Mouse (Mus musculus) heart, embryonic 15.5 days (tissue): Measurements from ENCODE around the gene Mark2. TPM values are rescaled to one million over a fixed set of nuclear protein-coding genes. Genes with fewer than 3 reads are reported as not detected.

ENCODE experiments used
- ATAC-seq: fragments of 200-750 bp; cut with Nextera tagmentation; replicated peaks from 2 replicates; pipeline ENCODE4 v1.8.0; 2017; ENCODE audit warnings: low read depth, moderate TSS enrichment; ENCODE audit not compliant: insufficient number of reproducible peaks, insufficient read depth, low FRiP score
- H3K27ac ChIP-seq: fragments of 300-500 bp; sonication (generic); 2 replicates; pipeline ENCODE4 v1.5.1; 2015; ENCODE audit warnings: mild to moderate bottlenecking, inconsistent platforms
- H3K27me3 ChIP-seq: fragments of 300-500 bp; sonication (generic); 2 replicates; pipeline ENCODE4 v1.6.1; 2015; ENCODE audit warnings: inconsistent platforms
- H3K36me3 ChIP-seq: fragments of 300-500 bp; sonication (generic); 2 replicates; pipeline ENCODE4 v1.6.1; 2015; ENCODE audit warnings: mild to moderate bottlenecking, inconsistent platforms
- H3K4me1 ChIP-seq: fragments of 300-500 bp; sonication (generic); replicated peaks from 2 replicates; pipeline ENCODE4 v1.6.1; 2015; ENCODE audit warnings: inconsistent platforms
- H3K4me2 ChIP-seq: fragments of 300-500 bp; sonication (generic); 2 replicates; pipeline ENCODE4 v1.6.1; 2015; ENCODE audit warnings: inconsistent platforms, mild to moderate bottlenecking, moderate library complexity
- H3K4me3 ChIP-seq: fragments of 300-500 bp; sonication (generic); 2 replicates; pipeline ENCODE4 v1.5.1; 2015; ENCODE audit warnings: mild to moderate bottlenecking, inconsistent platforms
- H3K9ac ChIP-seq: fragments of 300-500 bp; sonication (generic); 2 replicates; pipeline ENCODE4 v1.6.1; 2015; ENCODE audit warnings: mild to moderate bottlenecking, inconsistent platforms
- H3K9me3 ChIP-seq: fragments of 300-500 bp; sonication (generic); replicated peaks from 2 replicates; pipeline ENCODE4 v1.6.1; 2016; ENCODE audit warnings: inconsistent platforms
- WGBS: fragments of 180-500 bp; shearing (Covaris S2); methylation state at CpG from one replicate; pipeline ENCODE4 v1.1.7; 2015; ENCODE audit warnings: mixed read lengths; 5-methylcytosine and 5-hydroxymethylcytosine counted together
- polyA plus RNA-seq: library from polyadenylated mRNA; unstranded; fragments of >200 nt; fragmentation: Nextera tagmentation; extraction: Ambion mirVana; gene quantifications from 2 replicates; pipeline ENCODE4 v1.2.1, GENCODE M21; 2015

Mark2 gene
- polyA plus RNA-seq, 1 experiment from 2014 or later: 26.4 TPM

DNA sequence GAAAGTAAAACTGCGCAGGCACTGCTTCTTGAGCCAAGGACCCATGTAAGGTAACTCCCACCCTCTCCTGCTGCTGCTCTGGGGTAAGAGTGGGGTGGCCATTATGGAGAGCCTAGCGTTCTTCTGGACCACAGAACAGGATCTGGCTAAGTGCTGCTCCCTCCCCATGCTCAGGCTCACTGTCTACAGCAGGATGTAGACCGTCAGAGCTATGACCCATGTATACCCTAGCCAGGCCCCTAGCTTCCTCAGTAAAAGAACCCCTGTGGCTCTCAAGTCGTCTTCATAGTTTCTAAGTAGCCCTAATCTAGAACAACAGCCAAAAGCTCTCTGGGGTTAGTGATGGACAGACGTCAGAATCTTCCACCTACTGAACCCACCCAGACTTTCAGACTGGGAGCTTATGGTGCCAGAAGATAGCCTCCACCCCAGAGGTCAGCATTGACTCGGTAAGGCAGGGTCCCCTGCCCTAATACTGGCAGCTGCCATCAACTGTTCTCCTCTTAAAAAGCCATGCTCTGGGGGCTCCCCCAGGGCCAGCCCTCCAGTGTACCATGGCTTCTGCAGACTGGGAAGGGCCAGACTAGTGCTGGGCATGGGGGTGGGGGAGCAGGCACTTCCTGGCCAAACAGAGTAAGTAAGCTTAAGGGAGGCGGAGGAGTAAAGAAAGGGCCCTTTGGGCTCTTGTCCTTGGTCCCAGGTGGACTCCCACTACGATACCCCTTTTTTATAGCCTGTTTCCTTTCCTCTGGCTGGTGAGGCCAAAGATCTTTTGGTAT is 47.4 kb downstream of the Mark2 start:
- Histone ChIP-seq H3K9ac (no peak overlapping the region), H3K4me2 (peak overlapping the region; percentile 38; the same call in 1 of the 2 replicates), H3K27me3 (no peaks in the 10 kb centered on the region), H3K4me1 (peaks cover 61% of the 10 kb centered on the region), H3K36me3 (0 out of 2 replicates have a peak, but pooled peaks cover 3% of the 10 kb centered on the region), H3K9me3 (no peaks in the 10 kb centered on the region), H3K27ac (peak overlapping the region; percentile 46; the same call in 1 of the 2 replicates), H3K4me3 (peak overlapping the region; percentile 21)
- WGBS: 59% methylated on average over 8 of the region's 8 CpGs
- no peak for ATAC-seq

DNA sequence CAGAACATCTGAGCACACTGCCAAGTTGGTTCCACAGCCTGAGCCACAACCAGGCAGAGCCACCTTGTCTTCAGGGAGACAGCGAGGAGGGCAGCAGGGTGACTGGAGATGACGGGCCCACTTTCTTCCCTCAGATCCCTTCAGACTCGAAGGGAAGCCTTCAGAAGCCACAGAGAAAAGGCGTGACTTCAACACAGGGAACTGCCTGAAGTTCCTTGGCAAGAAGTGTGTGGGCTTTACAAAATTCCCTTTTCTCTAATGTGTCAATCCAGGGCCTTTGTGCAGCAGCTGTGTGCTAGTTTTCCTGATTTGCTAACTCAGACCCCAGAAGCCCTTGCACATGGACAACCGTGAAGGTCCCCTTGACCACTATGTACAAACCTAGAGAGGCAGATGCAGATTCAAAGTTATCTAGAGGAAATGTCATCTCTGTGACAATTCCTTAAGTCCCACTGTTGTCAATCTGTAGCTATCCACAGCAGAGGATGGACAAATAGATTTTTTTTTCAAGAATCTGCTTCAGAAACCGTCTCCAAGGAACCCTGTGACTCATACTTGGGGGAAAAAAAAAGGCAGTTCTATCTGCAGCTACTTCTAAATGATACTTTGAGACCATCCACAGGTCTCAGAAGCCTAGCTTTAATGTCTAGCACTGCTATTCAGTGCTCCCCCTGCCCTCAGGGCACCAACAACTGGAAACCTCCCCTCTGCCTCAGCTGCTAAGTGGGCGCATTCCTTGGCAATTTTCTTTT is 49.5 kb downstream of the Mark2 start:
- H3K4me3 ChIP-seq: no peak overlapping the region
- H3K27me3 ChIP-seq: no peaks in the 10 kb centered on the region
- peaks cover 57% of the 10 kb centered on the region for H3K4me1 ChIP-seq
- no peak overlapping the region for H3K9ac ChIP-seq
- no peak overlapping the region for H3K27ac ChIP-seq
- 78% methylated on average over 7 of the region's 7 CpGs for WGBS
- H3K4me2 ChIP-seq: no peak overlapping the region
- no peaks in the 10 kb centered on the region for H3K9me3 ChIP-seq
- H3K36me3 ChIP-seq: peaks cover 7% of the 10 kb centered on the region
- ATAC-seq: no peak

DNA sequence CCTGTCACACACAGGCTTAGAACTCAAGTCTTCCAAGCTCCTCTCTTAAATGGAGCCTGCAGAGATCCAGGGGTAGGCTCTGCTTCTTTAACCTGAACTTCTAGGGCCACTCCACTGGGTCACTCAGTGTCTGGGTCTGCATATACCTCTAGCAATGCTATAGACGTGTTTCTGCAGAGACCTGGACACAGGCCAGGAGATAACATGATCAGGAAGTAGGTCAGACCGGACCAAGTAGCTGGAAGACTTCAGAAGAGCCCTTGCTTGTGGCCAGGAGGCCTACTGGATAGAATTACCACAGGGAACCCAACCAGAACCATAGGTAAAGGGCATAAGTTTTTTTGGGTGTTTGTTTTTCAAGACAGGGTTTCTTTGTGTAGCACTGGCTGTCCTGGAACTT is 51.9 kb downstream of the Mark2 start:
- Histone ChIP-seq H3K27ac (no peak overlapping the region), H3K36me3 (peaks cover 29% of the 10 kb centered on the region), H3K4me2 (no peak overlapping the region), H3K4me1 (peaks cover 42% of the 10 kb centered on the region), H3K9me3 (no peaks in the 10 kb centered on the region), H3K9ac (no peak overlapping the region), H3K27me3 (no peaks in the 10 kb centered on the region), H3K4me3 (no peak overlapping the region)
- 10% methylated on average over 2 of the region's 2 CpGs for WGBS
- no peak for ATAC-seq

DNA sequence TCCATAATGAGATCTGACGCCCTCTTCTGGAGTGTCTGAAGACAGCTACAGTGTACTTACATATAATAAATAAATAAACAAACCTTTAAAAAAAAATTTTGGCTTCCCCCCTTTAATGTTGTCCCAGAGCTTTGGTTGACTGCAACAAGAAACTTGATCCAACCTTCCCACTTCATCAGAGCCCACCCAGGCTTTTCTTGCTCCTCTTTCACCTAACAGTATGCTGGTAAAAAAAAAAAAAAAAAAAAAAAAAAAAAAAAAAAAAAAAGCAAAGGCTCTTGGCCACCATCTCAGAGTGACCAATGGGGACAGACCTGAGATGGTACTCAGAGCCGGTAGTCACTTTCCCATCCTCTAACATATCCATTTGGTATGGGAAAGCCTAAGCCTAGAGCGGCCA is 53.4 kb downstream of the Mark2 start:
- no peak overlapping the region for H3K9ac ChIP-seq
- no peak overlapping the region for H3K4me2 ChIP-seq
- peaks cover 43% of the 10 kb centered on the region for H3K36me3 ChIP-seq
- WGBS: 82% methylated on average over 3 of the region's 3 CpGs
- H3K27ac ChIP-seq: no peak overlapping the region
- no peaks in the 10 kb centered on the region for H3K27me3 ChIP-seq
- H3K9me3 ChIP-seq: no peaks in the 10 kb centered on the region
- no peak for ATAC-seq
- H3K4me1 ChIP-seq: peaks cover 27% of the 10 kb centered on the region
- no peak overlapping the region for H3K4me3 ChIP-seq

DNA sequence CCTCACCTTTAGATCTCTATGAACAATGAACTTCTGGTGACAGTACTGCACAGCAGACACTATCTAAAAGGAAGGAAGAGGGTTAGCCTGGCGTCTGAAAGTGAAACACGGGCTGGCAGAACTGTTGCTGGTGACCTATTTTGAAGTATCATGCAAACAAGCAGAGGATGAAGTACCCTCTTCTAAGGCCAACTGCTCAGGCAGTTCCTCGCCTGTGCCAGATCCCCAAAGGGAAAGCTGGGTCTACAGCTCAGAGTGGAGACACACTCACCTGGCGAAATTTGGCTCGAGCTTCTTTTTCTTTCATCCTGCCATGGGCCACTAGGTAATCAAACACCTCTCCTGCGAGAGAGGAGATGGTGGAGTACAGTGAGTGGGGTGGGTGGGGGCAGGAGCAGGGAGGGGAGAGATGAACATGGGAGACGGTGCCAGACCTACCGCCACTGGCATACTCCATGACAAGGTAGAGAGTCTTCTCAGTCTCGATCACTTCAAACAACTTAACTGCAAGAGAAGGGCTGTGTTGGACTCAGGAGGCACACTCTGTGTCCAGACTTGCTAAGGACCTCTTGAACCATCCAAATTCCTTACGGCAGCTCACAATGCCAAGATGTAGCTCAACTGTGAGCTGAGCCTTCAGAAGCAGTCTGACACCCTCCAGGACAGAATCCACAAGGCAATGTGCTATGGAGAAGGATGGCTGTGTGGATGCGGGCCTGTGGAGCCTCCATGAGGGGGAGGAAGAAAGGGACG is 54.9 kb downstream of the Mark2 start:
- ATAC-seq: no peak
- H3K36me3 ChIP-seq: peaks cover 58% of the 10 kb centered on the region

DNA sequence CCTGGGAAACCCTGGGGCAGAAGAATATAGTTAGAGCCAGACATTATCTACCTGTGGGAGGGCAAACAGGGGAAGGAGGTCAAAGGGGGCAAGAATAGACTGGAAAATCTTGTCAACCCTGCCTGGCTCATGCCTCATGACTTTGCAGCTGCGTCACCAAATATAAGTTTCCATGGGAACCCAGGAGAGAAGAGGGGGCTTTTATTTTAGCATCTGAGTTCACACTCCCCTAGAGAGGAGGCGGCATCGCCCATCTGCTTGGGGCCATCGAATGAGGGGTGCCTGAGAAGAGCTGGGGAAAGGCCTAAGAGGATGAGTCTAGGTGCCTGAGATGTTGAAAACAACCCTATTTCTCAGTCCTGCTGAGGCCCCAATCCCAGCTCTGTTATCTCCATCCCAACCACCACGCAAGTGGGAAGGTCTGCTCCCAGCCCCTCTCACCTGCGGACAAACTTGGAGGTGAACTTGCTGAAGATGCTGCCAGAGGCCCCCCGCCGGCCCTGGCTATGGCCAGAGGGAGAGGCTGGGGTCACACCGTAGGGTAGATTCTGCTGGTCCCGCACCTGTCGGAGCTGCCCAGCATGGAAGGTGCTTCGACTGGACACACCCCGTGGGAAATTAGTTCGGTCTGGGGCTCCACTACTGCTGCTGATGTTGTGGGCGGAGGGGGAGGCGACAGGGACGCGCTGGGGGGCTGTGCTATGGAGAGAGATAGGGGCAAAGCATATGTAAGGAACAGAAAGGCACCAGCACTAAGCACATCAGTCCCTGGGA is 60.9 kb downstream of the Mark2 start:
- 84% methylated on average over 18 of the region's 18 CpGs for WGBS
- Histone ChIP-seq H3K4me2 (no peak overlapping the region), H3K27me3 (no peaks in the 10 kb centered on the region), H3K9me3 (no peaks in the 10 kb centered on the region), H3K4me3 (no peak overlapping the region), H3K36me3 (peaks cover 84% of the 10 kb centered on the region), H3K27ac (no peak overlapping the region), H3K9ac (no peak overlapping the region; the same call in 1 of the 2 replicates), H3K4me1 (peaks cover 19% of the 10 kb centered on the region)
- ATAC-seq: no peak

More for the DNA sequence above, 54.9 kb downstream of the Mark2 start:
- Histone ChIP-seq H3K9ac (no peak overlapping the region), H3K9me3 (no peaks in the 10 kb centered on the region), H3K4me2 (no peak overlapping the region), H3K27me3 (no peaks in the 10 kb centered on the region), H3K4me3 (no peak overlapping the region), H3K4me1 (peaks cover 16% of the 10 kb centered on the region), H3K27ac (no peak overlapping the region)
- WGBS: 79% methylated on average over 12 of the region's 12 CpGs

DNA sequence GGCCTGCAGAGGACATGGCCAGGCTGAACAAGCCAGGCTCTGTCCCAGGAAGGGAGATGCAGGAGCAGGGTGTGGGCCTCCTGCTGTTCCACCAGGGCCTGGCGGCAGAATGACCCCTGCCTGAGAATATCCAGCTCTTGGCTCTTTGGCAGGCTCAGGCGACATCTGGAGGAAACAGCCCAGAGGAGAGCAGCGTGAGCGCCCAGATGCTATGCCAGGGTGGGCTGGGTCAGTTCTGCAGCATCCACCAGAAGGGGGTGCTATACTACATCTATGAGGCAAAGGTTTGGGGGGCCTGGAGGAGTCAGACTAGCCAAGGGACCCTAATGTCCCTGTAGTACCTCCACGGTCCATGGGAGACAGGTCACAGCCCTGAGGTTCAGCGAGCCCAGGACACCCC is 62.5 kb downstream of the Mark2 start:
- Histone ChIP-seq H3K9ac (no peak overlapping the region), H3K27me3 (no peaks in the 10 kb centered on the region), H3K4me3 (no peak overlapping the region), H3K36me3 (peaks cover 78% of the 10 kb centered on the region), H3K27ac (no peak overlapping the region), H3K9me3 (no peaks in the 10 kb centered on the region), H3K4me2 (no peak overlapping the region), H3K4me1 (peaks cover 34% of the 10 kb centered on the region)
- WGBS: 35% methylated on average over 6 of the region's 6 CpGs
- peak; percentile 27 for ATAC-seq

DNA sequence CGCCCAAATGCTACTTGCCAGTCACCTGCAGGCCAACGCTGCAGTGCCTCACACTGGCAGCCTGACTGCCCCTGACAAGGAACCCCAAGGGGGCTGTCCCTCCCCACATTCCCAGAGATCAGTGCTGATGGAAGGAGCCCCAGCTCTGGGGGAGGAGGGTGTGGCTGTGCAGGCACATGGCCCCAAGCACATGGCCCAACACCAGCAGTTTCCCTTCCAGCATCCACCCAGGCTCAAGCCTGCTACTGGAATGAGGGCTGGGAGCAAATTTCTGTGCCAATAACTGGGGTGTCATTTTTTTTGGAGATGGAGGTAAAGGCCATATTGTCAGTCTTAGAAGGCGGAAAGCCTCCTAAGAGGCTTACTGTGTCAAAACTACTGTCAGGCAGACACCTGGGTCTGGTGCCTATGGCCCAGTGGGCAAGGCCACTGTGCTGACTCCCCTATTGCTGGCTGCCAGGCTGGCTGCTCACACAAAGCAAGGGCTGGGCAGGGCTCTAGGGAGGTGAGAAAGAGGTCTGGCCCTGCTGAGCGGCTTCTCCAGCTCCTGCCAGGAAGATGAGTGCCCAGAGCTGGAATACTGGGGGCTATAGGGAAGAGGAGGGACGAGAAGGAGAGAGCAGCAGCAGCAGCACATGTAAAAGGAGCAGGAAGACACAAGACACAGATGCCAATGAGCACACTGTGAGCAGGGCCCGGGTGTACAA is 63.3 kb downstream of the Mark2 start:
- Histone ChIP-seq H3K36me3 (peaks cover 79% of the 10 kb centered on the region), H3K27ac (no peak overlapping the region), H3K4me3 (no peak overlapping the region), H3K9ac (no peak overlapping the region), H3K4me1 (peaks cover 37% of the 10 kb centered on the region), H3K9me3 (no peaks in the 10 kb centered on the region), H3K4me2 (no peak overlapping the region), H3K27me3 (no peaks in the 10 kb centered on the region)
- ATAC-seq: no peak
- WGBS: 85% methylated on average over 6 of the region's 6 CpGs

DNA sequence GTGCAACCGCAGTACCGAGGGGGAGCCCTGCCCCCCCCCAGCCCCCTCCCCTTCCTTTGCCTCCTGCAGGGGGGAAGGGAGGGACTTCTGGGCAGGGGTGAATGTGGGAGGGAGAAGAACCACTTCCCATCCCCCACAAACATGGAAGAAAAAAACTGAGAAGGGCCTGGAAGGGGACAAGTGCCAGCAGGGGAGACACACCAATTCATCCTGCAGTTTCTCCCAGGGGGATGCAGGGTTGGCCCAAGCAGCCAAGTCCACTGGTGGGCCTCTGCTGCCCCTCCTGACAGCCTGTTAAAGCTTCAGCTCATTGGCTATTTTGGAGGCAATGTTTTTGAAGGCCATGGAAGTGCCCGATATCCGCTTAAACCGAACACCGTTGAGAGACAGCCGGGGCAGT is 64.9 kb downstream of the Mark2 start:
- no peaks in the 10 kb centered on the region for H3K27me3 ChIP-seq
- no peak overlapping the region for H3K27ac ChIP-seq
- 68% methylated on average over 7 of the region's 7 CpGs for WGBS
- H3K9me3 ChIP-seq: no peaks in the 10 kb centered on the region
- H3K4me3 ChIP-seq: no peak overlapping the region
- no peak overlapping the region for H3K4me2 ChIP-seq
- H3K4me1 ChIP-seq: peaks cover 37% of the 10 kb centered on the region
- H3K9ac ChIP-seq: no peak overlapping the region
- ATAC-seq: no peak
- peaks cover 79% of the 10 kb centered on the region for H3K36me3 ChIP-seq

DNA sequence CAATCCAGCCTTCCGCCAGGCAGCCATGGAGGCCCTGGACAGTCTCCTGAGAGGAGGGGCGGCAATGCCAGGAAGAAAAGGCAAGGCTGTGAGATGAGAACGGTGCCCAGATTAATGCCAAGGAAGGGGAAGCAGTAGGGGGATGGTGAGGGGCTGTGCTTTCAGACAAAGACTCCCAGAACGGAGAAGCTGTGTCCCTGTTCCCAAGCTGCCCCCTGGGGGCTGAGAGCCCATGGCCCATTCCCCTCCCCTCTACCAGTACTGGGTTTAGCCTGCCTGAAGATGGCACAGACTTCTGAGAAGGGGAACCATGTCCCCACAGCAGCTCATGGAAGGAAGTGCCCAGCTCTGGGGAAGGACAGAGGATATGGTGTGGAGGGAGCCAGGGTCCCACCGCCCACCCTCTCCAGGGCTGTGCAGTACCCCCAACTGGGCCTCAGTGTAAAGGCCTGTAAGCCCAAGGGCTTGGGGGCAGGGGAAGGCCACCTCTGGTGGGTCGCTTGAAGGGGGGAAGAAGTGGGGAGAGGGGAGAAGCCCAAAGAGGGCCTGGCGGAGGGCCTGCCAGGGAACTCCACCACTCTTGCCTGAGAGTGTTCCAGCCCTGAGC is 65.5 kb downstream of the Mark2 start:
- Histone ChIP-seq H3K4me3 (no peak overlapping the region), H3K36me3 (peaks cover 81% of the 10 kb centered on the region), H3K27me3 (no peaks in the 10 kb centered on the region), H3K4me2 (no peak overlapping the region), H3K4me1 (peaks cover 37% of the 10 kb centered on the region), H3K27ac (peak overlapping the region; percentile 74), H3K9ac (no peak overlapping the region), H3K9me3 (no peaks in the 10 kb centered on the region)
- ATAC-seq: no peak
- 66% methylated on average over 7 of the region's 7 CpGs for WGBS
